Mouse (Mus musculus): Measurements from ENCODE around the gene Stpg3. TPM values are rescaled to one million over a fixed set of nuclear protein-coding genes. Genes with fewer than 3 reads are reported as not detected.

Gene Stpg3
- total RNA-seq, 1 experiment from 2014 or later: not detected

- no peak for ATAC-seq (ENCODE audit: extremely low read depth, insufficient number of reproducible peaks, low FRiP score, poor library complexity, severe bottlenecking)
Measured at GRCm38 (mm10) chr2:25238106-25238505, 23.7 kb upstream of the Stpg3 start.

- no peak for ATAC-seq (ENCODE audit: extremely low read depth, insufficient number of reproducible peaks, low FRiP score, poor library complexity, severe bottlenecking)
Measured at GRCm38 (mm10) chr2:25237522-25237921, 23.1 kb upstream of the Stpg3 start.

DNA sequence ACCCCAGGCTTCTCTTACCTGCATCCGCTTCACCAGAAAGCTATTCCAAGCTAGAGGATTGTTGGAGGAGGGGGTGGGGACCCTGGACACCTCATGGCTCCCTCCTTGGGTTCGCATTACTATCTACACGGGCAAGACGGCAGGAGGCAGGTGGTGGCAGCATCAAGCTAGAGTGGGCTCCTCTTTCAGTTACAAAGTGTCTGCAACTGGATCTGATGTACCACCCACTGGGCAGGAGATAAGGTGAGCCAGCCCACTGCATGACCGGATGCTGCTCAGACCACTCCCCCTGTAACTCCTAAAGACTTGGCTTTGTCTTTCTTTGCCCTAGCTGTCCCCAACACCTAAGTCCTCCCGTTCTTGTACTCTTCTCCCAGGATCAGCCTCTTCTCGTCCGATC lies 22.2 kb upstream of the Stpg3 start, which contains the start of gene Rnf224:
Gene Rnf224 (minus strand): TSS at position 174 of the 400 bp plus-strand sequence.
- ATAC-seq (ENCODE audit: extremely low read depth, insufficient number of reproducible peaks, low FRiP score, poor library complexity, severe bottlenecking): no peak

DNA sequence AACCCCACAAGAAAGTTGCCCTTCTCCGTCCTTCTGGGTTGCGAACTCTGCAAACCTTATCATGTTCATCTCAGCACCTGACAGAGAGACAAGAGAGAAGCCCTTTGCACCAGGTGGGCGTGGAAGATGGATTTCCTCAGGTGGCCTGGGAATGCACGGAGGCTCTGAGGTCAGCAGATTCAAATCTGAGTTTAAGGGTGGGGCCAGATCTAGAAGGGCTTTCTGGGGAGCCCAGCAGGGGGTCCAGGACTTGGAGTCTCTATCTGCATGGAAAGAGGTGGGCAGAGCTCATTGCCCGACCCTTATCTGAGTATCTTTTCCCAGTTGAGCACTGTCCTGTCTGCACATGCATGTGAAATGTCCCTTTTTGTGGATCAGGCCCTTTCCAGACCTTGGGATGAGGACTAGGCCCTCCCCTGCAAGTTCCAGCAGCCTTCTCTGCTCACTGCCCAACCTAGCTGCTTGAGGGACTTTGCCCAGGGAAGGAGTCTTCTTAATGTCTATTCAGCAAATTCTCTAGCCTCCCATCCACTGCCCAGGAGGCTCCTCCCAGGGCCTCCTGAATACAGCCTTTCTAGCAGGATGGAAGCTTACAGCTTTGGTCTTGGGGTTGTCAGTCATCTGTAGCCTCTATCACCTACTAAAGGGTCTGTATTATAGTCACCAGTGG lies 20.2 kb upstream of the Stpg3 start:
- ATAC-seq (ENCODE audit: extremely low read depth, insufficient number of reproducible peaks, low FRiP score, poor library complexity, severe bottlenecking): no peak

GRCm38 (mm10) chr2:25234050-25234449 lies 19.6 kb upstream of the Stpg3 start, which contains the start of gene Slc34a3:
TSS of gene Slc34a3 (minus strand) at chr2:25234364.
- ATAC-seq (ENCODE audit: extremely low read depth, insufficient number of reproducible peaks, low FRiP score, poor library complexity, severe bottlenecking): no peak

- ATAC-seq (ENCODE audit: extremely low read depth, insufficient number of reproducible peaks, low FRiP score, poor library complexity, severe bottlenecking): no peak
Measured at GRCm38 (mm10) chr2:25233421-25233820, 19.0 kb upstream of the Stpg3 start.

- no peak for ATAC-seq (ENCODE audit: extremely low read depth, insufficient number of reproducible peaks, low FRiP score, poor library complexity, severe bottlenecking)
Measured at GRCm38 (mm10) chr2:25231038-25231437, 16.6 kb upstream of the Stpg3 start.

GRCm38 (mm10) chr2:25230581-25230980 lies 16.1 kb upstream of the Stpg3 start:
- ATAC-seq (ENCODE audit: extremely low read depth, insufficient number of reproducible peaks, low FRiP score, poor library complexity, severe bottlenecking): no peak

- no peak for ATAC-seq (ENCODE audit: extremely low read depth, insufficient number of reproducible peaks, low FRiP score, poor library complexity, severe bottlenecking)
Measured at GRCm38 (mm10) chr2:25229582-25229981, 15.1 kb upstream of the Stpg3 start.

DNA sequence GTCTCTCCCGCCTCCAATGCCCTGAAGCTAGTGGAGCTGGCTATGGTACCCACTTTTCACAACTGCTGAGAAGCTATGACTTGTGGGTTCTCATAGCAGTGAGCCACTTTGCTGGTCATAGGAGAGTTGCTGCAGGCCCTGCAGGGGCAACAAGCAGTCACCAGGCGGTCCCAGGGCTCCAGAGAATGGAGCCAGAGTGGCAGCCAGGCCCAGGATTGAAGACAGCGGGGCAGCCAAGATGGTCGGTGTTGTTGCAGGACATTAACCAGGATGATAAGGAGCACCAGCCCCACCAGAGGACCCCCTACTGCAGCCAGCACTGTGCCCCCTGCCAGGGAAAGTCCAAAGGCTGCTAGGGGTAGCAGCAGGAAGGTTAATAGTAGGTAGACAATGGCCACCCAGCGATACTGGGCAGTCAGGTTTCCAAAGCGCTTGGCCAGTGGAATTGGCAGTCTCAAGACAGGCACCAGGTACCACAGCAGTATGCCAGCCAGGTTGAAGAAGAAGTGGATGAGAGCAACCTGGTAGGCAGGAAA lies 14.6 kb upstream of the Stpg3 start:
- ATAC-seq (ENCODE audit: extremely low read depth, insufficient number of reproducible peaks, low FRiP score, poor library complexity, severe bottlenecking): no peak

DNA sequence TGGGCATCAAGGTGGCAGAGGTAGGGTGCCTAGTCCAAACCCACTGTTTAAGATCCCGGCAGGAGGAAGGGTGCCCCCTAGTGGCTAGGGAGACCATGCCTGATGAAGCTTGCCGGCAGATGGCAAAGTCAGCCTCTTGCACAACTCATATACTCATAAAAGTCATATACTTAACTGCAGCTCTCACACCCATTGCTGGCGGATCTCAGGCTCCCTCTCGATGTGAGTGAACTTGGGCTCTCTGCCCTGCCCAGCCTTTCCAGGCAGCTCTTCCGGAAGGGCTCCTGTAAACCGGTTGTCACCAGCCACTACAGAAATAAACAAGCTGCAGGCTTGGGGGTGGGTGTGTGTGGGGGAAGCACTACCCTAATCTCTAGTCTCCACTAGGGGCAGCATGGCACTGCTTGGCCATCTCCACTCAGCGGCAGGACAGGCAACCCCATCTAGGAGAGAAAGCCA lies 14.0 kb upstream of the Stpg3 start:
- ATAC-seq (ENCODE audit: extremely low read depth, insufficient number of reproducible peaks, low FRiP score, poor library complexity, severe bottlenecking): peak; percentile 47

GRCm38 (mm10) chr2:25227406-25227805 lies 13.0 kb upstream of the Stpg3 start:
- no peak for ATAC-seq (ENCODE audit: extremely low read depth, insufficient number of reproducible peaks, low FRiP score, poor library complexity, severe bottlenecking)

DNA sequence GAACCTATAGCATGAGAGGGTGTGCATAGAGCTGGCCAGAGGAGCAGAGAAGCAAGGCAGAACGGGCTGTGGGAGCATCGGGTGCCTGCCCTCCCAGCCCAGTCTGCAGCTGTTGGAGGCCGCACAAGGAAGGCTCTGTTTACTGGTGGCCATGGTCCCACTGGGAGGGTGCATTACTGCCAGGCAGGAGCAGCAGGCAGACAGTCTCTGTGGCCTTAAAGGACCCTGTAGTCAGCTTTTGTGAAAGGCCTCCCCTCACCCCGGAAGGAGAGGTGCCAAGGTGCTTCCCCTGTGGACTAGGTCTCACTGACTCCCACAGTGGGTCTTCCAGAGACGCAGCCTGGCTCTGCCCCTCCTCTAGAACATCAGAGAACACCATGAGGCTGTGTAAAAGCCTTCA lies 12.4 kb upstream of the Stpg3 start:
- ATAC-seq (ENCODE audit: extremely low read depth, insufficient number of reproducible peaks, low FRiP score, poor library complexity, severe bottlenecking): no peak

- no peak for ATAC-seq (ENCODE audit: extremely low read depth, insufficient number of reproducible peaks, low FRiP score, poor library complexity, severe bottlenecking)
Measured at GRCm38 (mm10) chr2:25225811-25226379, 11.5 kb upstream of the Stpg3 start.

- peak; percentile 80 for ATAC-seq (ENCODE audit: extremely low read depth, insufficient number of reproducible peaks, low FRiP score, poor library complexity, severe bottlenecking)
Measured at GRCm38 (mm10) chr2:25224766-25225752, 10.6 kb upstream of the Stpg3 start.

- ATAC-seq (ENCODE audit: extremely low read depth, insufficient number of reproducible peaks, low FRiP score, poor library complexity, severe bottlenecking): no peak
Measured at GRCm38 (mm10) chr2:25224492-25224765, 10.0 kb upstream of the Stpg3 start, which contains the start of gene Tubb4b. TSS of gene Tubb4b (minus strand) at chr2:25224702.

DNA sequence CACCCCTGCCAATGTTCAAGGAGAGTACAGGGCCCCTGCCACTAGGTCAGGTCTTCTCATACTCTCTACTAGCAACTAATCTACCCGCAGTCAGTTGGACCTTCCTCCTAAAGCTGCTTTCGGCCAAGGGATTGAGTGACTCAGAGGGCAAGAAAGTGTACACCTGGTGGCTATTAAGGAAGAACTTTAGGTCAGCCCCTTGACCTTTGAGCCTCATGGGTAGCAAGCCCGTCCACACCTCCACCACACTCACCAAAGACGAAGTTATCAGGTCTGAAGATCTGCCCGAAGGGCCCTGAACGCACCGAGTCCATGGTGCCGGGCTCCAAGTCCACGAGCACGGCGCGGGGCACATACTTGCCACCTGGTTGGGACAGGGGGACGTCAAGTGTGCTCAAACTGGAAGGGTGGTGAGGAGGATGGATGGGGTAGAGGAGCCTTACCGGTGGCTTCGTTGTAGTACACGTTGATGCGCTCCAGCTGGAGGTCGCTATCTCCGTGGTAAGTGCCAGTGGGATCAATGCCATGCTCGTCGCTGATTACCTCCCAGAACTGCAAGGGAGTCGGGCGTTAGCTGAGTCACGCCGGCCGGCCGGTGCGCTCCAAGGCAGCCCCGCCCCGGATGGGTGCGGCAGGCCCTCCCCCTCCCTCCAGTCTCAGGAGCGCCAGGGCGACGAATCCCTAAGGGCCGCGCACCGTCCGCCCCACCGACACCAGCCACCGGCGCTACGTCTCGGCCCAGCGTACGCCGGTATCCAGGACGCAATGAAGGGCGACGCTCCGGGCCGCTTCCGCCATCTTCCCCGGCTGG lies 9.4 kb upstream of the Stpg3 start:
- ATAC-seq (ENCODE audit: extremely low read depth, insufficient number of reproducible peaks, low FRiP score, poor library complexity, severe bottlenecking): peak; percentile 2

- ATAC-seq (ENCODE audit: extremely low read depth, insufficient number of reproducible peaks, low FRiP score, poor library complexity, severe bottlenecking): no peak
Measured at GRCm38 (mm10) chr2:25221331-25221772, 6.9 kb upstream of the Stpg3 start.

- no peak for ATAC-seq (ENCODE audit: extremely low read depth, insufficient number of reproducible peaks, low FRiP score, poor library complexity, severe bottlenecking)
Measured at GRCm38 (mm10) chr2:25218445-25218844, 4.0 kb upstream of the Stpg3 start, which contains the start of gene Fam166a. TSS of gene Fam166a (plus strand) at chr2:25218745.
